Mouse (Mus musculus): ENCODE results near the gene Gm20388.

The Gm20388 gene

GRCm38 (mm10) chr8:121262728-121263389, 1352.2 kb downstream of the Gm20388 start:
- peak; percentile 14 for DNase-seq (ENCODE audit: low spot score)

- DNase-seq (ENCODE audit: low spot score): no peak
These were observed 1352.7 kb downstream of the Gm20388 start for GRCm38 (mm10) chr8:121263390-121263775.

GRCm38 (mm10) chr8:121264260-121264659, 1353.6 kb downstream of the Gm20388 start:
- no peak for DNase-seq (ENCODE audit: low spot score)

DNA sequence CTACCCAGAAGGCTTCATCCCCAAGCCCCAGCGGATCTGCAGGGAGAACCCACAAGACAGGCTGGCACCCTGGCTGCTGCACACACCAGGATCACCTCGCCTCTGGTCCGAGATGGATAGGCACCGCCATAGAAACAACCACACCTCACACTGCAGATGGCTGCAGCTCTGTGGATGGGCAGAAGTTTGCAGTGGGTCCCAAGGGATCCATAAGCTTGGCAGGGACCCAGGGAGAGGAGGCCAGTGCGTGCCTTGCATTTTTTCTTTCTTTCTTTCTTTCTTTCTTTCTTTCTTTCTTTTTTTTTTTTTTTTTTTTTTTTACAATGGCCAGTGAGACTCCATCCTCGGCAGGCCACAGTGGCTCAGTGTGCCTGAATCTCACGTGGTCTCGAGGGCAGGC, 1360.9 kb downstream of the Gm20388 start:
- DNase-seq (ENCODE audit: low spot score): no peak

- no peak for DNase-seq (ENCODE audit: low spot score)
These were observed 1362.6 kb downstream of the Gm20388 start for GRCm38 (mm10) chr8:121273195-121273594.

- no peak for DNase-seq (ENCODE audit: low spot score)
These were observed 1363.0 kb downstream of the Gm20388 start for GRCm38 (mm10) chr8:121273620-121274019.

GRCm38 (mm10) chr8:121280414-121280813, 1369.8 kb downstream of the Gm20388 start:
- DNase-seq (ENCODE audit: low spot score): no peak

DNA sequence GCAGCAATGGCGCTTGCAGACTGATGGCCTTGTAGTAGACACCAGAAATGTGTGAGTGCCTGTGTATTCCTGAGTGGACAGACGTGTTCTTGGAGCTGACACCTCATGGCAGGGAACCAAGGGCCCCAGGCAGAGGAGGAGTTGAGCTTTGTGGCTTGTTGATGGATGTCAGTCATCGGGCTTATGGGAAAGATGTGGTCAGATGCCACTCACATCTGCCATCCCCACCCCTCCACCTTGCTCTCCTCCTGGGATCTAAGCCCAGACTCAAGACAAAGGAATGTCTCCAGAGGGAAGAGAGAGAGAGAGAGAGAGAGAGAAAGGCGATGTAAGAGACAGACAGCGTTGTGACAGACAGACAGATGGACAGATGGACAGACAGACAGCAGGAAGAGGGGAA, 1378.7 kb downstream of the Gm20388 start:
- no peak for DNase-seq (ENCODE audit: low spot score)

DNA sequence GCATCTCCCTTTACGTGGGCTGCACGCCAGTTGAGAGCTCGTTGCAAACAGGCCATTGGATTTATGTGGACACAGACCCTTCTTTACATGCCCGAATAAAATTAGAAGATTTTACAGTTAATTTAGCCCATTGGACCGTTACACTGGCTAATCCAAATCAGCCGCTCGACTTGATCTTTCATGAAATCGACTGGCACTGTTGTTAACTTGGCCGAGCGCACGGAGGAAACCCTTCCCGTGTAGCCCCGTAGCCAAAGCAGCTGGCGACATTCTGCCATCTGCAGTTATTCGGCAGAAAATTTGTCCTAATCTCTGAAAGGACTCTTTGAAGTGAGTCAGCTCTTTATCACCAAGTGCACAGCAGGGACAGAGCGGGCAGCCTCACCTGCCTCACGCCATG, 1379.9 kb downstream of the Gm20388 start:
- no peak for DNase-seq (ENCODE audit: low spot score)

DNA sequence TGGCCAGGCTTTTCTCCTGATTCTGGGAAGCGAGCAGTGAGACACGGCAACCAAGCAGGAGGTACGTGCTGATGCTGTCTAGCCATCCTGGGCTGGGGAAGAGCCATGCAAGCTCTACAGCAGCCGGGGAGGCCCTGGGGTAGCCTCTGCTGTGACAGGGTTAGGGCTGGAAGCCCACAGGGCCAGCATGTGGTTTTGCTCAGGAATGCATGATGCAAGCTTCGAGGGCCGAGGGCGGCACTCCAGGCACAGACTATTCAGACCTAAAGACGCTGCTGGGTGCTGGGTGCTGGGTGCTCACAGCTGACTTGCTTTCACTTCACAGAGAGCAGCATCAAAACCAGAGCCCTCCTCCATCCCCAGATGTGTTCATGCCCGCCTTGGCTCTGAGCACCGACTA, 1382.8 kb downstream of the Gm20388 start:
- DNase-seq (ENCODE audit: low spot score): no peak

DNA sequence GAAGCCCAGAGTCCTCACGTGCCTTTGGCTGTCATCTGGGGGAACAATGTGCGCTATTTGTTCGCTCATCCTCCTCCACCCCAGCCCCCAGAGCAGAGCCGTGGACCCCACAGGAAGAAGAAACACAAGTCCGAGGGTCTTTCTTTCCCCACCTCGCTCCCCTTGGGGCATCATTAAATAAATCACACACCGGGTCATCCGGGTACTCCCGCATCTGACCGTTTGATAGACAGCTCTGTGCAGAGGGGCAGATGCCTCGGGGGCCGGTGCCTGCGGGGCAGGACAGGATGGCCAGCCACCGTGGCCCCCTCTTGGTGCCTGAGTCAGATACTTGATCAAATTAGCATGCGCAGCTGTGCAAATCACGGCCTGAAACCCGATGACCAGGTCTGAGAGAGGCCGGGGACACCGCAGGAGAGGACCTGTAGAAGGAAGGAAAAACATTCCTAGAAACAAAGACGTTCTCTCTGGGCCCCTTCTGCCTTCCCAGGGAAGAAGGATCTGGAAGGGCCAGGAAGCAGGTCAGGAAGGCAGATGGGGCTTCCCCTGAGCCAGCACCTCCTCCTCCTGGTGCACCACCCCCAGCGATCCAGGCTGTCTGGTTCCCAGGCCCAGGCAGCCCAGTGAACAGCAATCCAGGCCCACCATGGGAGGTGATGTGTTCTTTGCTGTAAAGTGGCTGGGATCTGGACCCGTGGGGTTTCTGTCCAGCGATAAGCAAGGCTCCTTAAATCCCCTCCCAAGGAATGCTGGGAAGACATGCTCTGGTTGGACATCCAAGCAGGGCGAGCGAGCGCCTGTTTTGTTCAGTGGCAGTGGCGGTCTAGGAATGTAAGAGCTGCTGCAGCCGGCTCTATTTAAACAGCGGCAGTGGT, 1383.8 kb downstream of the Gm20388 start:
- DNase-seq (ENCODE audit: low spot score): no peak

DNA sequence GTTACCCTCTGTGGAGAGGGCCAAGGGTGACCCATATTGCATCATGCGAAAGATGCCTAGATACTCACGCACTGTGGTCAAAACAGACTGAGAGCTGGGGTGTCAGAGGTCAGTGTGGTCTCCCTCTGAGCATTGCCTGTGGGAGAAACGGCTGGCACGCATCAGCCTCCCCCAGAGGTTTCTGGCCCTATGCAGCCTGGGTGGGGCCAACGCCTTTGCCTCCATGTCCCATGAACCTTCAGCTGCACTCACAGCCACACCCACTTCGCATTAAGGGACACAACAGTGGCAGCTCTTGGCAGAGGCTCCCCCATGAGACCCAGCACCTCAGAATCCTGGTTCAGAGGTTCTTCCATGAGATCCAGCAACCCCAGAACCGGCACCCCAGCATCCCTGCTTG, 1385.4 kb downstream of the Gm20388 start:
- no peak for DNase-seq (ENCODE audit: low spot score)

DNA sequence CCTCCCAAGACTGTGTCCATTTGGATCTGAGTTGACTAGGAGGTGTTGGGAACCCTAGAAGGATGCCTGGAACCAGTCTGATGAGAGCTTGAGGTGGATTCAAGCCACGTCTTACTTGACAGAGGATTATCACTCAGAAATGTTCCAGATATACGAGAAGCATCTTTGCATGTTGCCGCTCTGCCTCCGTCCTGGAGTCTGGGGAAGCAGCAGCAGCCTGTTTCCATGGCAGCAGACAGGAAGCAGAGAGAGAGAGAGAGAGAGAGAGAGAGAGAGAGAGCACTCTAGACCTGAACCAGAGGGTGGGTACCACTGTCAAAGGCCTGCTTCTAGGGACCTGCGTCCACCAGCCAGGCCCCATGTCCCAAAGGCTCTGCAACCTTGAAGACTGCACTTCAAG, 1386.0 kb downstream of the Gm20388 start:
- DNase-seq (ENCODE audit: low spot score): no peak

GRCm38 (mm10) chr8:121297299-121297698, 1386.7 kb downstream of the Gm20388 start:
- DNase-seq (ENCODE audit: low spot score): no peak

DNA sequence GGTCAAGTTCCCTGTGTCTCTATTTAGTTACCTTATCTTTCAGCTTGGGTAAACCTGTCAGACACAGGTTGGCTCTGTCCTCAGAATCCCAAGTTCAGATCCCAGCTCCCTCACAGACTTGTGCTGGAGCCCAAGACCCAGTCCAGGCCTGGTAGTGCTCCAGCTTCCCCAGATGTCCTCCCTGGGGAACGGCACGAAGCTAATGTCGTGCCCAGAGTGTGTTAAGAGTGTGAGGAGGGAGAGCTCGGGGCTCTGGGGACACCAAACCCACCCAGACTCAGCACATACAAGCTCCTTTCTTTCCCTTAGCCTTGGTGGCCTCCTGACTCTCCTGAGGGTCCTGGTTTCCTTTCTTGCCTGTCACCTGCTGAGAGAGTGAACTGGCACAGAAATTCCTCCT, 1389.4 kb downstream of the Gm20388 start:
- DNase-seq (ENCODE audit: low spot score): no peak

- no peak for DNase-seq (ENCODE audit: low spot score)
These were observed 1390.1 kb downstream of the Gm20388 start for GRCm38 (mm10) chr8:121300501-121301411.

GRCm38 (mm10) chr8:121301431-121301830, 1390.8 kb downstream of the Gm20388 start:
- peak; percentile 10 for DNase-seq (ENCODE audit: low spot score)

DNA sequence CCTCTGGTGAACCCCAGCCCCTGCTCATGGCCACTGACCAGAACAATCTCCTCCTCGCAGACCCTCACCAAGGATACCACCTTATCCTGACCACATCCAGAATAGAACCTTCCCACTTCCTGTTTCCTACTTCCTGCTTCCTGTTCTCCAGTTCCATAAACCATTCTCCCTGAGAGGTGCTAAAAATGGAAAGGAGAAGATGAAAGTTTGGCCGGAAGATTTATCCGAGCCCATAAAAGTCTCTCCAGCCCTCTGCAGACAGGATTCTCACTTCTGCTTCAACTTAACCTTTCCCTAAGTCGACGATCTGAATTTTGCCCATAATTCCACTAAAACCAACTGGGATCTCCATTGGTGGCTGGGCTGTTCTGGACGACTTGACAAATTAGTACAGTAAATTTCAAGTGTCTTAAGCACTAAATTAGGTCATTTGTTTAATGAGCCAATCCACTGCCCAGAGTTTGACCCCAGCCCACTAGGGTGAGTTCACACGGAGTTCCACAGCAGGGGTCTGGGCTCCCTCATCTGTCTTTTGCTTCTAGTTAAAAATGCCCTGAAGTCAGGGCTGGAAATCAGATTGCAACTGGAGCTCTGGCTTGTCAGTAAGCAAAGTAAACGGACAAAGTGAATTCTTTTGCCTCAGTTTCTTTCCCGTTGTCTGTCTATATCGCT, 1391.5 kb downstream of the Gm20388 start:
- no peak for DNase-seq (ENCODE audit: low spot score)

DNA sequence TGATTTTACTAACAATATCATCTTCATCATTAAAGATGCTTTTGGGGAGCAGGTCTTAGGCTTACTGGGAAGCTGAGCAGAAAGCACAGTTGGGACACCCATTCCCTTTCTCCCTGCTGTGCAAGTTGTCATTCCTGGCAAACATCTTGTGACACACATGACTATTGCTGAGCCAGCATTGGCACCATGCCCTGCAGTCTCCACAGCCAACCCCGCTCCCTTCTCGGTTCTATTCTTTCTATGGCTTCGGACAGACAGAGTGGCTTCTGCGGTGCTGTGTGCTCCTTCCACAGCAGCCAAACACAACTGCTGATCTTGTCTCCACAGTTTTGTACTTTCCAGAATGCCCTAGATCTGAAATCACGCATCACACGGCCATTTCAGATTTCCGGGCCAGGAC, 1397.1 kb downstream of the Gm20388 start:
- no peak for DNase-seq (ENCODE audit: low spot score)

GRCm38 (mm10) chr8:121310976-121311819, 1400.6 kb downstream of the Gm20388 start:
- DNase-seq (ENCODE audit: low spot score): no peak

- DNase-seq (ENCODE audit: low spot score): no peak
These were observed 1402.8 kb downstream of the Gm20388 start for GRCm38 (mm10) chr8:121313458-121313857.
